Mouse (Mus musculus): Measurements from ENCODE around the gene Spns1. TPM values are rescaled to one million over a fixed set of nuclear protein-coding genes. Genes with fewer than 3 reads are reported as not detected.

The Spns1 gene
- 118 and 182 TPM in 2 replicates for polyA plus RNA-seq (2012; rRNA removed)

GRCm38 (mm10) chr7:126377278-126378158 is at the start of gene Spns1:
Gene Spns1, minus strand, starts transcription at chr7:126377450.

GRCm38 (mm10) chr7:126414725-126415124 is 37.5 kb upstream of the Spns1 start, which contains the start of gene Cd19:
Gene Cd19, minus strand, starts transcription at chr7:126414889.

GRCm38 (mm10) chr7:126396298-126397119 is 19.3 kb upstream of the Spns1 start, which contains the start of gene Nfatc2ip:
Gene Nfatc2ip, minus strand, starts transcription at chr7:126396737.

GRCm38 (mm10) chr7:126369393-126369792 is 7.9 kb downstream of the Spns1 start, which contains the start of gene Lat:
Gene Lat, minus strand, starts transcription at chr7:126369570.

Other genes starting within 250 kb of the Spns1 start
- 118 and 143 TPM in 2 replicates for gene Xpo6, start 176.9 kb downstream of the Spns1 start, polyA plus RNA-seq (2012; rRNA removed)
- gene Sbk1, start 104.8 kb downstream of the Spns1 start, polyA plus RNA-seq (2012; rRNA removed) = 16.6 and 16.8 TPM in 2 replicates
- gene Lat, start 7.9 kb downstream of the Spns1 start, polyA plus RNA-seq (2012; rRNA removed) = 5.2 and 7.9 TPM in 2 replicates
- gene Nfatc2ip, start 19.3 kb upstream of the Spns1 start, polyA plus RNA-seq (2012; rRNA removed) = 4.3 and 5.7 TPM in 2 replicates
- gene Cd19, start 37.4 kb upstream of the Spns1 start, polyA plus RNA-seq (2012; rRNA removed) = 3.8 and 5.0 TPM in 2 replicates
- gene Rabep2, start 51.3 kb upstream of the Spns1 start, polyA plus RNA-seq (2012; rRNA removed) = 35.6 and 37.0 TPM in 2 replicates
- gene Atp2a1, start 85.7 kb upstream of the Spns1 start, polyA plus RNA-seq (2012; rRNA removed) = 0.32 TPM in 1 of 2 replicates, not detected in the other
- gene Sh2b1, start 98.0 kb upstream of the Spns1 start, polyA plus RNA-seq (2012; rRNA removed) = 60.3 and 67.9 TPM in 2 replicates
- gene Tufm, start 109.9 kb upstream of the Spns1 start, polyA plus RNA-seq (2012; rRNA removed) = 145 and 155 TPM in 2 replicates
- gene Atxn2l, start 126.0 kb upstream of the Spns1 start, polyA plus RNA-seq (2012; rRNA removed) = 213 and 246 TPM in 2 replicates
- 88.8 and 109 TPM in 2 replicates for gene Eif3c, start 189.0 kb upstream of the Spns1 start, polyA plus RNA-seq (2012; rRNA removed)
- 2.0 and 2.6 TPM in 2 replicates for gene Apobr, start 207.5 kb upstream of the Spns1 start, polyA plus RNA-seq (2012; rRNA removed)
- gene Cln3, start 208.4 kb upstream of the Spns1 start, polyA plus RNA-seq (2012; rRNA removed) = 87.2 and 116 TPM in 2 replicates
- 0.15 TPM in 1 of 2 replicates, not detected in the other for gene Il27, start 217.5 kb upstream of the Spns1 start, polyA plus RNA-seq (2012; rRNA removed)

Measured in colon, adult 2 months (tissue).